Mouse (Mus musculus) forebrain, embryonic 15.5 days (tissue): ENCODE data around the gene Gm13276. TPM values are rescaled to one million over a fixed set of nuclear protein-coding genes. Genes with fewer than 3 reads are reported as not detected.
"Not testable (repeated sequence)": the region's sequence is repeated elsewhere in the genome, so short reads cannot be mapped to it uniquely, and the experiment has no call there.

Experiments used
- ATAC-seq: fragments of 200-750 bp; cut with Nextera tagmentation; replicated peaks from 2 replicates; pipeline ENCODE4 v1.8.0; 2017; ENCODE audit warnings: mild to moderate bottlenecking, moderate TSS enrichment, moderate library complexity
- H3K27ac ChIP-seq: fragments of 300-500 bp; sonication (generic); replicated peaks from 2 replicates; pipeline ENCODE4 v1.5.1; 2015; ENCODE audit warnings: mild to moderate bottlenecking, inconsistent platforms
- H3K27me3 ChIP-seq: fragments of 300-500 bp; sonication (generic); 2 replicates; pipeline ENCODE4 v1.6.1; 2015; ENCODE audit warnings: inconsistent platforms
- H3K36me3 ChIP-seq: fragments of 300-500 bp; sonication (generic); 2 replicates; pipeline ENCODE4 v1.6.1; 2015; ENCODE audit warnings: mild to moderate bottlenecking, inconsistent platforms
- H3K4me1 ChIP-seq: fragments of 300-500 bp; sonication (generic); 2 replicates; pipeline ENCODE4 v1.6.1; 2015; ENCODE audit warnings: inconsistent platforms
- H3K4me2 ChIP-seq: fragments of 300-500 bp; sonication (generic); replicated peaks from 2 replicates; pipeline ENCODE4 v1.6.1; 2015; ENCODE audit warnings: mild to moderate bottlenecking, inconsistent platforms
- H3K4me3 ChIP-seq: fragments of 300-500 bp; sonication (generic); 2 replicates; pipeline ENCODE4 v1.5.1; 2015; ENCODE audit warnings: mild to moderate bottlenecking, inconsistent platforms
- H3K9ac ChIP-seq: fragments of 300-500 bp; sonication (generic); replicated peaks from 2 replicates; pipeline ENCODE4 v1.6.1; 2015; ENCODE audit warnings: mild to moderate bottlenecking, inconsistent platforms
- H3K9me3 ChIP-seq: fragments of 300-500 bp; sonication (generic); 2 replicates; pipeline ENCODE4 v1.6.1; 2016; ENCODE audit warnings: inconsistent platforms
- WGBS: fragments of 180-500 bp; shearing (Covaris S2); methylation state at CpG from one replicate; pipeline ENCODE4 v1.1.7; 2015; ENCODE audit warnings: mixed read lengths; 5-methylcytosine and 5-hydroxymethylcytosine counted together
- polyA plus RNA-seq: library from polyadenylated mRNA; unstranded; fragments of >200 nt; fragmentation: Nextera tagmentation; extraction: Ambion mirVana; gene quantifications from 2 replicates; pipeline ENCODE4 v1.2.1, GENCODE M21; 2015

Gene Gm13276
- not detected in 2 replicates for polyA plus RNA-seq

GRCm38 (mm10) chr4:88785409-88785808 lies at the start of gene Gm13276:
Gene Gm13276, plus strand, starts transcription at chr4:88785709.
- H3K4me1 ChIP-seq, ATAC-seq: not testable (repeated sequence)
- WGBS, result no CpG with 5 or more reads among the region's 27 CpGs

GRCm38 (mm10) chr4:88738480-88738879 lies 47.0 kb upstream of the Gm13276 start:
- Histone ChIP-seq H3K27ac (no peak overlapping the region), H3K9me3 (no peaks in the 10 kb centered on the region), H3K27me3 (no peaks in the 10 kb centered on the region), H3K4me1 (no peaks in the 10 kb centered on the region), H3K9ac (no peak overlapping the region), H3K4me2 (no peak overlapping the region), H3K4me3 (no peak overlapping the region), H3K36me3 (no peaks in the 10 kb centered on the region)
- 6% methylated on average over 2 of the region's 2 CpGs for WGBS
- ATAC-seq, result no peak

More at GRCm38 (mm10) chr4:88785409-88785808, at the start of gene Gm13276:
- not testable (repeated sequence) for H3K27me3 ChIP-seq, H3K4me3 ChIP-seq, H3K27ac ChIP-seq, H3K9ac ChIP-seq, H3K4me2 ChIP-seq, H3K36me3 ChIP-seq, H3K9me3 ChIP-seq

- no peak overlapping the region for H3K9ac ChIP-seq
- WGBS, result 89% methylated on average over 6 of the region's 6 CpGs
- H3K9me3 ChIP-seq, result no peaks in the 10 kb centered on the region
- H3K4me1 ChIP-seq, result no peaks in the 10 kb centered on the region
- ATAC-seq, result no peak
- no peak overlapping the region for H3K4me2 ChIP-seq
- no peaks in the 10 kb centered on the region for H3K27me3 ChIP-seq
- no peaks in the 10 kb centered on the region for H3K36me3 ChIP-seq
- H3K27ac ChIP-seq, result no peak overlapping the region
- H3K4me3 ChIP-seq, result no peak overlapping the region
These were observed 46.5 kb upstream of the Gm13276 start for GRCm38 (mm10) chr4:88739036-88739435.

- Histone ChIP-seq H3K9ac (no peak overlapping the region), H3K27me3 (no peaks in the 10 kb centered on the region), H3K4me3 (no peak overlapping the region), H3K36me3 (no peaks in the 10 kb centered on the region), H3K4me2 (no peak overlapping the region), H3K27ac (no peak overlapping the region), H3K9me3 (no peaks in the 10 kb centered on the region), H3K4me1 (no peaks in the 10 kb centered on the region)
- WGBS, result 95% methylated on average over 4 of the region's 4 CpGs
- no peak for ATAC-seq
These were observed 44.1 kb upstream of the Gm13276 start for GRCm38 (mm10) chr4:88741426-88741825.

GRCm38 (mm10) chr4:88742771-88743371 lies 42.6 kb upstream of the Gm13276 start:
- no peak overlapping the region for H3K4me2 ChIP-seq
- no peaks in the 10 kb centered on the region for H3K27me3 ChIP-seq
- H3K4me3 ChIP-seq, result no peak overlapping the region
- H3K9ac ChIP-seq, result no peak overlapping the region
- no peak overlapping the region for H3K27ac ChIP-seq
- H3K9me3 ChIP-seq, result no peaks in the 10 kb centered on the region
- no peaks in the 10 kb centered on the region for H3K36me3 ChIP-seq
- ATAC-seq, result no peak
- 69% methylated on average over 7 of the region's 7 CpGs for WGBS
- H3K4me1 ChIP-seq, result no peaks in the 10 kb centered on the region

- no peak overlapping the region for H3K4me2 ChIP-seq
- no peaks in the 10 kb centered on the region for H3K36me3 ChIP-seq
- 55% methylated on average over 3 of the region's 3 CpGs for WGBS
- no peaks in the 10 kb centered on the region for H3K4me1 ChIP-seq
- H3K9me3 ChIP-seq, result no peaks in the 10 kb centered on the region
- no peak overlapping the region for H3K9ac ChIP-seq
- H3K4me3 ChIP-seq, result no peak overlapping the region
- no peak for ATAC-seq
- no peak overlapping the region for H3K27ac ChIP-seq
- H3K27me3 ChIP-seq, result no peaks in the 10 kb centered on the region
These were observed 41.3 kb upstream of the Gm13276 start for GRCm38 (mm10) chr4:88744207-88744606.

GRCm38 (mm10) chr4:88749926-88750325 lies 35.6 kb upstream of the Gm13276 start:
- Histone ChIP-seq H3K4me1 (no peaks in the 10 kb centered on the region), H3K27me3 (no peaks in the 10 kb centered on the region), H3K9ac (no peak overlapping the region), H3K27ac (no peak overlapping the region), H3K4me2 (no peak overlapping the region), H3K4me3 (no peak overlapping the region), H3K9me3 (no peaks in the 10 kb centered on the region), H3K36me3 (no peaks in the 10 kb centered on the region)
- 75% methylated on average over 6 of the region's 6 CpGs for whole genome bisulfite sequencing
- ATAC-seq, result no peak

- H3K27ac ChIP-seq, H3K4me1 ChIP-seq, H3K9ac ChIP-seq, H3K4me3 ChIP-seq, H3K36me3 ChIP-seq, ATAC-seq, H3K4me2 ChIP-seq, H3K9me3 ChIP-seq, H3K27me3 ChIP-seq: not testable (repeated sequence)
- 75% methylated on average over 15 of the region's 15 CpGs for WGBS
These were observed 30.6 kb upstream of the Gm13276 start, which contains the start of gene Gm13271 for GRCm38 (mm10) chr4:88754818-88755340. Gene Gm13271, plus strand, starts transcription at chr4:88754868.

GRCm38 (mm10) chr4:88756581-88757513 lies 28.7 kb upstream of the Gm13276 start:
- Histone ChIP-seq H3K9ac (peak overlapping the region; percentile 35), H3K4me2 (peak overlapping the region; percentile 89), H3K4me3 (peak overlapping the region; percentile 47), H3K27ac (peak overlapping the region; percentile 19)
- H3K27me3 ChIP-seq, ATAC-seq, H3K36me3 ChIP-seq, H3K9me3 ChIP-seq, H3K4me1 ChIP-seq: not testable (repeated sequence)
- 11% methylated on average over 28 of the region's 31 CpGs for WGBS

- not testable (repeated sequence) for H3K4me1 ChIP-seq, H3K36me3 ChIP-seq, H3K9me3 ChIP-seq, H3K27me3 ChIP-seq
- Histone ChIP-seq H3K4me2 (peak overlapping the region; percentile 89), H3K9ac (peak overlapping the region; percentile 35), H3K4me3 (peak overlapping the region; percentile 47), H3K27ac (peak overlapping the region; percentile 19)
- peak; percentile 100 for ATAC-seq
- under 1% methylated on average over 21 of the region's 21 CpGs for WGBS
These were observed 27.9 kb upstream of the Gm13276 start for GRCm38 (mm10) chr4:88757628-88758031.

- not testable (repeated sequence) for H3K4me2 ChIP-seq, H3K36me3 ChIP-seq, H3K27me3 ChIP-seq, H3K9me3 ChIP-seq, H3K4me3 ChIP-seq, H3K27ac ChIP-seq, H3K4me1 ChIP-seq, ATAC-seq, H3K9ac ChIP-seq
- WGBS, result 81% methylated on average over 9 of the region's 9 CpGs
These were observed 26.8 kb upstream of the Gm13276 start for GRCm38 (mm10) chr4:88758751-88759150.

GRCm38 (mm10) chr4:88759610-88760268 lies 25.8 kb upstream of the Gm13276 start, which contains the start of gene Gm13283:
Gene Gm13283, plus strand, starts transcription at chr4:88760119.
- not testable (repeated sequence) for H3K36me3 ChIP-seq, H3K9me3 ChIP-seq, H3K27me3 ChIP-seq, ATAC-seq, H3K27ac ChIP-seq, H3K4me1 ChIP-seq
- Histone ChIP-seq H3K4me2 (peak within 1 kb of the TSS; percentile 63), H3K9ac (0 out of 2 replicates have a peak within 1 kb of the TSS, but pooled peaks have one; percentile 16), H3K4me3 (peak within 1 kb of the TSS; percentile 36)
- WGBS, result 33% methylated on average over 10 of the region's 14 CpGs
